Mouse (Mus musculus) thymus, adult 18-20 months (tissue): ENCODE measurements around the gene Slc25a43.
"Not testable (repeated sequence)": the region's sequence is repeated elsewhere in the genome, so short reads cannot be mapped to it uniquely, and the experiment has no call there.

Source experiments
- DNase-seq, 2 experiments: peaks; one replicate each; pipeline ENCODE4 v3.0.0; 2022; ENCODE audit warnings: mixed read lengths in 2 of 2

Slc25a43 gene

DNA sequence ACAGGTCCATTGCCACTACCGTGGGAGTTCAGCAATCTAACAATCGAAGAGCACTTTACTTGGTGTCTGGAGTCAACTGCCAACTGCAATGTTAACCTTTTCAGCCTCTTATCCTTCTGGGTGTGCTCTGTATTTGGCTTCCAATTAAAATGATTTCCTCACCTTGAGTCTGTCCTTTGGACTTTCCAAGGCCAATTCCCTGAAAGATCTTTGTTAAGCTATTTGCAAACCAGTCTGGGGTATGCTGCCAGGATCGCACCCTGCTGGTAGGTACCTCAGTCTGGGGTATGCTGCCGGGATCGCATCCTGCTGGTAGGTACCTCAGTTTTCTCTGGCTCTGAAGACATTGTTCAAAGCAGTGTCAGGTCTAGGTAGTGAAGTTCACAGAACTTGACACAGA, 51.1 kb downstream of the Slc25a43 start:
- no peak for DNase-seq

DNA sequence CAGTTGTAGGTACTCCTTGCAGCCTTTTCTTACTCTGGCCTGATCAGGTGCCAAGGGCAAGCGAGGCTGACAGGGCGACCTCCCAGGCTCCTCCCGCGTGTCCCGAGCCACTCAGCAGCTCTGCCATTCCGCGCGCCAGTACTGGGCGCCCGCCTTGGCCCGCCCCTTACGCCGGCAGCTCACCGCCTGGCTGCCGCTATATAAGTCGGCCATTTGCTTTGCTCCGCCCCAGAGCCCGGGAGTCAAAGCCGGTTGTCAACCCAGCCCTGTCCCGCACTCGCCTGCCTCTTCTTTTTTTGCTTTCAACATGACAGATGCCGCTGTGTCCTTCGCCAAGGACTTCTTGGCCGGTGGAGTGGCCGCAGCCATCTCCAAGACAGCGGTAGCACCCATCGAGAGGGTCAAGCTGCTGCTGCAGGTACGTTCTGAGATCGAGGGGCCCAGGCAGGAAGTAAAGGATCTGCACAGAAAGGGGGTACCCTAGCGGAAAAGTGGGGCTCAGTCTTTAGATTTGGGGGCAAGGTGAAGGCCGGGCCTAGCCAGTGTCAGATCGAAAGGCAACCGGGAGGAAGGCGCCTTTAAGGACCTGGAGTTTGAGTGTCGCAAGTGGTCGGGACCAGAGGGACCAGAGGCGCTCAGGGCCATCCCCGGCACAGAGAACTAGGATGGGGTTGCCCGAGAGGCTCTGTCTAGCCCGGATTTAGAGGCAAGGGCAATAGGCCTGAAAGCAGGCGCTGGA, 52.1 kb downstream of the Slc25a43 start, which contains the start of gene Slc25a5:
Slc25a5 (plus strand) TSS at position 228 of the 739 bp plus-strand sequence.
- peak; percentile 77 to 83 for DNase-seq

- DNase-seq: peak; percentile 61 to 63
These were observed 52.7 kb downstream of the Slc25a43 start for GRCm38 (mm10) chrX:36796163-36796581.

GRCm38 (mm10) chrX:36796734-36797133, 53.3 kb downstream of the Slc25a43 start:
- not testable (repeated sequence) for DNase-seq

DNA sequence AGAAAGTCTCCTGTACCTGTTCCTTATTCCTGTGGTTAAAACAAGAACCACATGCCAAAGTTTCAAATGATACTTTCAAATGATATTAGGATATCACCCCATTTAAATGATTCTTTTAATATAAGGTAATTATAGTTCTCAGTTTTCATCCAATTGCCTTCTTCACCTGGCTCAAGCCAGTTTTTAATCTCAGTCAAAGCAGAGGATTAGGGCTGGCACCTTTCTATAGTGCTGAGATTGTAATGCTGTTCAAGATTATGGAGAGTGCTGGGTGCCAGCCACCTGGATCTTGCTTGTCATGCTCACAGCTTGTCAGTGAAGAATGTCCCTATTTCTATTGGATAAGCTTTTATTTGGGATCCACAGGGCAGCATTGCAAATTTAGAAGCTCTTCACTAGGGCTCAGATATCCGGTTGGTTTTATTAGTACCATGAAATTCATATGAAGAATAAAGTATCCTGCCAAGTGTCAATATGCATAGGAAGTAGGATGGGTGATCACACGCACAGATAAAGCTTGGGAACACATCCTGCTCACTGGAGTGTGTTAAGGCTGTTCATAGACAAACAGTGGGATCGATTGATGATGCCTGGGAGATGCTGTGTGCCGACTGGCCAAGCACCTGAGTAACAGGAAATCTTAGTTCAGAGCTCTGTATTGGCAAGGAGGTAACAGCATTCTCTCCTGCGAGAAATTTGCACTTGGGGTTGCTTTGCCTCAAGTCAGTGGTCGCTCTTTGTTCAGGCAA, 55.8 kb downstream of the Slc25a43 start:
- no peak for DNase-seq

DNA sequence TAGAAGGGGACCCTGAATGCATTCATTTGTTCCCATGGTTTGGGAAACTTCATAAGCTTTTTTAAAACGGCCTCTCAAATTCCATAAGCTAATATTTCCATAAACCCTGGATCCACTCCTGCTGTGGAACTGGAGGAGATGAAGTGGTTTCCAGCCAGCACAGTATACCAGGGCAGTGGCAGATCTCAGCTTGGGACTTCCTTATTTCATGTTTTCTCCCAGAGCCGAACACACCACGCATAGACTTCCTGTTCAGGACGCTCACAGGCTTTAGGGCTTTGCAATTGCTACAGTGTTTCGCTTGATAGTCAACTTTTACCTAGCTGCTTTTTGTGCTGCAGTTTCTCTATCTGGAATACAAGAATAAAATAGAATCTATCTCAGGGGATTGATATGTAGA, 59.7 kb downstream of the Slc25a43 start:
- no peak for DNase-seq

DNA sequence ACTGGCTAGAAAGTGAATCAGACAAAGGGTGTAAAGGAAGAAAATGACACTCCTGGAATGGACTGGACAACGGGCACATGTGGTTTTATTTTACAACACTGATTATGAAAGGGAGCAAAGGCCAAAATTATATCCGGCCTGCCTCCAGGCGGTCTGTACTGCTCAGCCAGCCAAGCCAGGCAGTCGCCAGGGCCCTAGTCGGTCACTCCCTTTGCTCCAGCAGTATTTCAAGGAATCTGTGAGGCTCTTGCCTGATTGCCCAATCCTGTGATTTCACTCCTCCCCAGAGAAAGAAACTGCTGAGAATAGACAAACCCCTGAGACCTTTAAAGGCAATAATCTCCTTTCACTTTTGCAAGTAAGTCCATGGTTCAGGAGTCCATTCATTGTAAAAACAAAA, 60.7 kb downstream of the Slc25a43 start:
- no peak for DNase-seq

DNA sequence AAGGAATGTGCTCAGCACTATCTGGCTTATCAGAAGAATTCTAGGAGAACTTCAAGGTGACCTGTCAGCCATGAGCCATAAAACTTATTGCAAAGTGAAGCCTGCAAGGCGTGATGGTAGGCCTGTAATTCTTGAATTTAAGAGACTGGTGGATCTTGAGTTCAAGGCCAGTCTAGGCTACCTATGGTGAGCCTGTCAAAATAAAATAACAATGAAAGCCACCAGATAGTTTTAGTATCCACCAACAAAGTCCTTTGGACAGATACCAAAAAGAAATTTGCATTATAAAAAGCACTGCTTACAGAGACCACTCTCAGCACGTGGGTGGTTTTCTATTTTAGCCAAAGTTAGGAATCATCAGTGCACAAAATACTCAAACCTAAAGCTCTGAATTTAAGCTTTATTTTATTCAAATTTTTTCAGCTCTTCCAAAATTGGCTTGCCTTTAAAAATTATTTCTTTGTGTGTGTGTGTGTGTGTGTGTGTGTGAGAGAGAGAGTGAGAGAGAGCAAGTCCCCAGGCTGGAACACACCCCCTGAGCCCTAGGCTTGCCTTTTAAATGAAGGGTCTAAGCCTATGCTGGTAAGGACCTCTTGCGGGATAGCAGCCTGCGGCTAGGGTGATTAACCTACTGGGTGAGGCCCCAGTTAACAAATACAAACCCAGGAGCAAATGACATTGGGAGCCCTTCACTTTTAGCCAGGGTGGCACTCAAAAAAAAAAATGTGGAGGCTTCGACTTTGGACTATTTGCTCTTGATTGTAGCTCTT, 62.2 kb downstream of the Slc25a43 start:
- DNase-seq: no peak

GRCm38 (mm10) chrX:36807360-36808317, 64.2 kb downstream of the Slc25a43 start:
- DNase-seq: peak; percentile 71 to 78

- DNase-seq: no peak
These were observed 64.8 kb downstream of the Slc25a43 start for GRCm38 (mm10) chrX:36808318-36808683.

- no peak for DNase-seq
These were observed 67.9 kb downstream of the Slc25a43 start for GRCm38 (mm10) chrX:36811377-36811776.

GRCm38 (mm10) chrX:36814161-36814836, 70.8 kb downstream of the Slc25a43 start:
- DNase-seq: no peak

- no peak for DNase-seq
These were observed 71.6 kb downstream of the Slc25a43 start for GRCm38 (mm10) chrX:36815022-36815421.

DNA sequence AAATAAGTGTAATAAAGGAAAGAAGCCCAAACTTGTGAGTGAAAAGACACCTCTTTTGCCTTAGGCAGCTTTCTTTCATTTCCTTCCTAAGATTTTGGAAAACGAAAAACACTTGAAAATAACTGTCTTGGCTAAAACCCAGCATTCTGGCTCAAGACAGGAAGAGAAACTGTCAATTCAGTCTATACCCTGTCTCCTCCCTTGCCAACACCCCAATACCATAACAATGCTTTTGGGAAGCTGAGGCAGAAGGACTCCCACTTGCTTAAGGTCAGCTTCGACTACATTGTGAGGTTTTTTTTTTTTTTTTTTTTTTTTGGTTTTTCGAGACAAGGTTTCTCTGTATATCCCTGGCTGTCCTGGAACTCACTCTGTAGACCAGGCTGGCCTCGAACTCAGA, 72.0 kb downstream of the Slc25a43 start:
- no peak for DNase-seq

DNA sequence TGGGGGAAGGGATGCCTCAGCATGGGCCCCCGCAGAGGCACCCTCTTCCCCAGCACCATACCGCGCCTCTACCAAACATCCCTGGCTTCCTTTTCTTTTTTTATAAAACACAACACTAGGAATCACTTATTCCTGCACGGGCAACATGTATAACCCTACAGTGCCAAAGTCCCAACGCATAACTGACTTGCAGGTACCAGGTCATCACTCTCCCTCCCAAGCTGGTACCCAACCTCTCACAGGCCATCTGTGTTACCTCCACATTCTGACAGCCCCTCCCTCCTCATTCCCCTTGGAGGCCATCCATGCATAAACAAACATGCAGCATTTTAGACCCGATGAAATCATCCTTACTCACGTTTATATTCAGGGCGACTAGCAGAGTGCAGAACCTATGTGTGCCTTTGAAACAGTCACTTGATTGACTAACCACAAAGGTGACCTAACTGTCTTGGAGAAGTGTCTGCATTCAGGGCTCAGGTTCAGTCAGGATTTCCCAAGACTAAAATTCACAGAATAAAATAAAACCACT, 73.0 kb downstream of the Slc25a43 start:
- no peak for DNase-seq

DNA sequence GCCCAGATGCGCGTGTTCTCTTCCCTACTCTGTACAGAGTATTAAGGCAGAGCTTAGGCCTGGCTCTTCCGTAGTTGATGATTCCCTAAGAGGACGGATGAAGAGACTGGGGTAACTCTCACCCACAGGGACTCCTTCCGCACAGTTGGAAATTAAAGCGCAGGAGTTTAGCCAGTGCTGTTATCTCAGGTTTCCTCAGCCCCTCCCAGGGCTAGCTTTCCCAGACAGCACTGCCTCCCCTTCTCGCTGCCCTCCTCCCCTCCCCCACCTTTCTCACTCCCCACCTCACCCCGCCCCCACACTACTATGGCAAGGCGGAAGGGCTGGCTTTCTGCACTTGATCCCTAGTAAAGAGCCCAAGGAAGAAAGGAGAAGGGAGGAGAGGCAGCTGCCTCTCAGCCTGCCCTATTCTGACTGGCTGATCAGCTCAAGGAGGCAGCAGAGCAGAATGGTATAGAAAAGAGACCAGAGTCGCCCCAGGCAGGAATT, 73.5 kb downstream of the Slc25a43 start:
- DNase-seq: no peak

- no peak for DNase-seq
These were observed 76.1 kb downstream of the Slc25a43 start for GRCm38 (mm10) chrX:36819575-36819974.

DNA sequence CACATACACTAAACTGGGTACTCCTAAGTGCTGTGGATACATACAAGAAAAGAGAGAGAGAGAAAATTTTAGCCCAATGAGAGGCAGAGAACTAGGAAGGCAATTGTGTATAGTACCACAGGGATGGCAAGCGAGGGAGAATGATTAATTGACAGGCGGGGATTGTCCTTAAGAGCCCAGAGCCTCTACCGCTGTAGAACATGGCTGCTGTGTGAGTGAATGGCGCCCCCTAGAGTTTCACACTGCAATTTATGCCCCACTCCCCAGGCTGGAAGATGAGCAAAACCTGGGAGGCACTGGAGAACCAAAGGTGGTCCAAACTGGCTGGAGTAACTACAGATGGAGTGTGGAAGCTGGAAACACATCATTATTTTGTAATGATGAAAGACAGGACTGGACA, 76.7 kb downstream of the Slc25a43 start:
- DNase-seq: peak in 1 of 2 experiments; percentile 7

- no peak for DNase-seq
These were observed 80.7 kb downstream of the Slc25a43 start for GRCm38 (mm10) chrX:36823932-36824711.

DNA sequence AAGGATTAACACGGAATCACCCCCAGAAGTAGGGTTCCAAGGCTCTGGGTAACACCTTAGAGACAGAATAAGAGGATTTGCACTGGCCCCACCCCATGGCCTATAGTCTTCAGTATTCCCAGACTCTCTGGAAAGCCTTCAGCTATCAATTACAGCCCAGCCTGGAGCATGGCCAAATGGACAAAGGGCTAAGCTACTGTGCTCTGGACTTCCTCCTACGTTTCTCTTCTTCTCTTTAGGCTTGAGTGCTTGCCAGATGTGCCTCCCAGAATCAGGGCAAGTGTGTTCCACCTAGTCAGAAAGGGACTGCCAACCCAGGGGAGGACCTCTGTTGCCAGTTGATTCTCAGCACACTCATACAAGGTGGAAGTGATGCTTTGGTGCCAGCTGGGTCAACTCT, 81.6 kb downstream of the Slc25a43 start:
- DNase-seq: no peak
